Mouse (Mus musculus) bone marrow macrophage, adult 2 months (primary cell): ENCODE results near the gene Aig1. TPM values are rescaled to one million over a fixed set of nuclear protein-coding genes. Genes with fewer than 3 reads are reported as not detected.

Experiments used
- H3K27ac ChIP-seq: 2 replicates; pipeline ENCODE4 v1.5.1; 2012; ENCODE audit warnings: low read depth, low read length; ENCODE audit not compliant: insufficient read depth
- H3K4me1 ChIP-seq: 2 replicates; pipeline ENCODE4 v1.6.1; 2012; ENCODE audit warnings: low read length; ENCODE audit not compliant: control insufficient read depth, insufficient read depth
- H3K4me3 ChIP-seq: 2 replicates; pipeline ENCODE4 v1.5.1; 2012; ENCODE audit warnings: mild to moderate bottlenecking, low read length, moderate library complexity; ENCODE audit not compliant: insufficient read depth
- CTCF ChIP-seq: IDR thresholded peaks from 2 replicates; pipeline ENCODE4 v1.5.1; 2012; ENCODE audit warnings: low read depth, mild to moderate bottlenecking, low read length, moderate library complexity
- POLR2A ChIP-seq: IDR thresholded peaks from 2 replicates; pipeline ENCODE4 v1.6.1; 2012; ENCODE audit warnings: mild to moderate bottlenecking, low read depth, low read length, borderline replicate concordance
- polyA plus RNA-seq: library from polyadenylated mRNA; stranded (reverse); fragments of >200 nt; gene quantifications from 2 replicates; pipeline ENCODE4 v1.2.4, GENCODE M21; 2012; ENCODE audit not compliant: missing spikeins, insufficient read depth, insufficient read length

Gene Aig1
- polyA plus RNA-seq, 1 experiment, result 9.8 TPM

GRCm38 (mm10) chr10:13850071-13850470 lies 18.7 kb downstream of the Aig1 start:
- Histone ChIP-seq H3K4me1 (no peaks in the 10 kb centered on the region), H3K4me3 (no peak overlapping the region), H3K27ac (no peak overlapping the region)
- TF ChIP-seq POLR2A, result no peak
- no peak for TF ChIP-seq CTCF

DNA sequence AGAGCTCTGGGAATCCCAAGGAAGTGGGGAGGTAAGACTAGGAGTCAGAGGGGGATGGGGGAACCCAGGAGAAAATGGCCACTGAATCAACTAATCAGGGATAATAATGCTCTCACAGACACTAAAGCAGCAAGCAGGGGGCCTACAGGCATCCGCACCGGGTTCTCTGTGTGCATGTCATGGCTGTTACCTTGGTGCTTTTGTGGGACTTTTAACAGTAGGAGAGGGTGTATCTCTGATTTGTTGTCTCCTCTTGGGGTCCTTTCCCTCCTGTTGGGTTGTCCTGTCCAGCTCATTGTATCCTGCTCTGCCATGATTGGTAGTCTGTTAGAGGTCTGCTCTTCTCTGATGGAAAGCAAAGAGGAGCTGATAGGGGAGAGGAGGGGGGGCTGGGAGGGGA lies 19.6 kb downstream of the Aig1 start:
- TF ChIP-seq CTCF (no peak), POLR2A (no peak)
- Histone ChIP-seq H3K27ac (no peak overlapping the region), H3K4me3 (no peak overlapping the region), H3K4me1 (peaks cover 2% of the 10 kb centered on the region)

DNA sequence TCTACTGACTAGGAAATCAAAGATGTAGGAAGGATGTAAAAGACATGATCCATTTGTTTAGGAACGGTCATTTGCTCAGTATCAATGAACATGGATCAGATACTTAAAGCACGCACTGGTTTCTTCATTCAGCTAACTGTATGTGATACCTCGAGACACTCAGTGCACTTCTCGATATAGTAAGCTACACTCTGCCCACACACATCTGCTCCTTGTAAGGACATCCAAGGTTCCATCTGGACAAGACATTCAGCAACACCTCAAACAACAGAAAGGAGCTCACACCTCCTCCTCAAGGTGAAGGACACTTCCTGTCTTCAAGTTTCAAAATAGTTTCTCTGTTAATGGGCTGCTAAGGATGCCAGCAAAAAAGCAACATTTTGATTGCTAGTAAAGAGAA lies 23.9 kb downstream of the Aig1 start:
- no peak overlapping the region for H3K4me3 ChIP-seq
- TF ChIP-seq POLR2A (no peak), CTCF (no peak)
- no peak overlapping the region for H3K27ac ChIP-seq
- H3K4me1 ChIP-seq, result peaks cover 5% of the 10 kb centered on the region

GRCm38 (mm10) chr10:13843746-13844145 lies 25.0 kb downstream of the Aig1 start:
- no peak for TF ChIP-seq POLR2A
- no peak for TF ChIP-seq CTCF
- no peak overlapping the region for H3K4me3 ChIP-seq
- H3K4me1 ChIP-seq, result peaks cover 5% of the 10 kb centered on the region
- no peak overlapping the region for H3K27ac ChIP-seq

DNA sequence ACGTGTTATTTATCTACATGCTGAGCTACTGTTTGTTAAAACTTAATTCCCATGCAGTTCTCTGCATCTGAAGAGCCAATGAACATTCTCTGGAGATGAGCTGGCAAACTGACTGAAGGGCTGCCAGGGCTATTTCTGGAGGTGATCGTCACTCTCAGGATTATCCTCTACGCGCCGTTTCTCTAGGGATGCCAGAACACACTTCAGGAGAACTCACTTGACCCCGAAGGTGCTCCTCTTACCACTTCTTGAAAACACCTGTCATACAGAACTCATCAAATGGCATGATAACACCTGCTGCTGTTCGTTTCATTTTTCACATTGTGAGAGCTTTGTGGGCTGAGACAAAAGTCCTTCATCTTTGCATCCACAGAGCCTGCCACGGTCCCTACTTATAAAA lies 25.9 kb downstream of the Aig1 start:
- H3K4me3 ChIP-seq, result no peak overlapping the region
- TF ChIP-seq CTCF (no peak), POLR2A (no peak)
- H3K4me1 ChIP-seq, result peaks cover 9% of the 10 kb centered on the region
- H3K27ac ChIP-seq, result no peak overlapping the region

DNA sequence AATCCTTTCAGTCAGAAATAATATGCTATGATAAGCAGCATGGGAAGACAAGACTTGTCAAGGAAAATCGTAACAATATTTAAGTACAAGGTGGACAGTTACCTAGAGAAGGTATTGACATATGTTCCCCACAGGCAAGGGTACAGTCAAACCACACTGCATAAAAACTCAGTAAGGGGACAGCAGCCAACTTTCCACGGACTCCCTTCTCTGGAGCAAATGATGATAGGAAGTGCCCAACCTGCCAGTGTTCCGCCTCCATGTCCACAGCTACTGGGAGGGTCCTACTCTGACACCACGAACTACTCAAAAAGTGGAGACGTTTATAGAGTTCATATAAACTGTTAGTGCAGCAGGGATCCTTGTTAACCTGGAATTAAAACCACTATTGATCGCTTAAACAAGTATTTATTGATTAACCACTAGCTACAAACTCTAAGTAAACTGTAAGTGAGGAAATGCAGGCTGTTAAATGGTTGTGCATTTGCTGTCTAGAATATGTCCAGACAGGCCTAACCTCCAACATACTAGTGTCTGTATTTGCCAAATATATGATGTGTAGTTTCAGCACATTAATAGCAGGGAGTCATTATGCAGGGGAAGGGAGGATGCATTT lies 30.2 kb downstream of the Aig1 start:
- no peak for TF ChIP-seq CTCF
- no peak for TF ChIP-seq POLR2A
- no peak overlapping the region for H3K4me3 ChIP-seq
- no peak overlapping the region for H3K27ac ChIP-seq
- peaks cover 22% of the 10 kb centered on the region for H3K4me1 ChIP-seq

DNA sequence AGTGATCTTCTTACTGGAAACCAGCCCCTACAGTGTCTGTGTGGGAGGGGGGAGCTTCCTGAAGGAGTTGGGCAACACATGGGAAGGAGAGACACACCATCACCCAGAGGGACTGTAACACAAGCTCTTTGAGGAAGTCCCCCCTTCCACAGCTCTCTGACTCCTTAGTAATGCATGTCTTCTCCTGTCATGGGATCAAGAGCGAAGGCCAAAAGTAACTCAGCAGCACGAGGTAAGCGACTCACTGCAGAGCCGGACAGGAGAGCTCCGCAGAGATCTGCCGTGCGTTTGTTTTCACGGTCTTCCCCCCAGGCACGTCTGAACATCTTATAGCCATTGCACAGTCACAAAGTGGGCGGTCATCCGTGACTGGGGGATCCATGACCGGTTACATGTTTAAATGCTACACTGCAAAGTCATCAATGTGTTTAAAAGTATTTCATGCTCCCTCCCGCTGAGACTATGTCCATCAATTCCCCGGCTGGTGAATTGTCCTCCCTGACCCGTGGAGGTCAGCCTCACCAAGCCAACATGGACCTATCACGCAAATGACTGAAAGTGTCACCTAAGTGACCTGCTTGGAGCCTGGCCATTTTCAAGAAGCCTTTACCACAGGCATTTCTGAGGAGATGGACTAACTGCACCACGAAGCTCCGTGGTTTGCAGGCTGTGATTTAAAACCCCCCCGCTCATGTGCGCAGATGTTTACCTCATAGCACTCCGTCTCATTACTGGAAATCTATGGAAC lies 30.9 kb downstream of the Aig1 start:
- no peak overlapping the region for H3K4me3 ChIP-seq
- no peak for TF ChIP-seq CTCF
- TF ChIP-seq POLR2A, result no peak
- peak overlapping the region; percentile 72 for H3K27ac ChIP-seq
- peaks cover 28% of the 10 kb centered on the region for H3K4me1 ChIP-seq

DNA sequence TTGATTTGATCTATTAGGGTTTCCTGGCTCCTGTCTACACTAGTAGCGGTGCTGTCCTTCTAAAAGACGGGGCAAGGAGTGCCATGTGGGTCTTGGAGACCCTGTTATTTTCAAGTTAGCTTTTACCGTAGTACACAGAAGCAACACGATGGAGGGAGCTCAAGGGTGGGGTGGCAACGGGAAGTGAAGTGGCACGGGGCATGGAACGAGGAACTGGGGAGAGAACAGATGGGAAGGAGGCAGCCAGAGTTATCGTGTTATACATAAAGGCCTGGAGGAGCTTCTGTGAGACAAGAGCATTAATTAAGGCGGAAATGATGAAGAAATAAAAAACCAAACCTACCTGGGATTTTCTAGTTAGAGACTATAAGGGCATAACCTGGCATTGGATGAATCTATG lies 31.8 kb downstream of the Aig1 start:
- Histone ChIP-seq H3K4me3 (no peak overlapping the region), H3K27ac (peak overlapping the region; percentile 47), H3K4me1 (peaks cover 33% of the 10 kb centered on the region)
- no peak for TF ChIP-seq CTCF

- no peak overlapping the region for H3K27ac ChIP-seq
Observed at GRCm38 (mm10) chr10:13835737-13836475, 32.9 kb downstream of the Aig1 start.

DNA sequence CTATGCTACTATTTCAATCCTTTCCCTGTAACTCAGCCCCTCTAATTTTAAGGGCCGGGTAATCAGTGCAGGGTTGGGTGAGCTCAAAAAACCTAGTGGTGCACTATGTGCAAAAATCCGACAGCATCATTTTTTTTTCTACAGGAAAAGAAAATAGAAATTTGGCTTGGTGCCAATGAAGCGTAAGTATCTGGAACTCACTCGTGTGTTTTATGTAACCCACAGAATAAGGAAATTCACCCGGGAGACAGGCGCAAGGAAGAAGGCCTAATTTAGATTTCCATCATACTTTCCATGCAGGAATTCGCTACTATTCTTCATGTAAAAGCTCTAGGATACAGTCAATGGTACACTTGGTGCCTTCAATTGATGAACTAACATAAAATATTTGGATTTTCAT lies 34.7 kb downstream of the Aig1 start:
- Histone ChIP-seq H3K4me1 (peaks cover 33% of the 10 kb centered on the region), H3K27ac (no peak overlapping the region), H3K4me3 (no peak overlapping the region)
- TF ChIP-seq POLR2A (no peak), CTCF (no peak)

More at GRCm38 (mm10) chr10:13835737-13836475, 32.9 kb downstream of the Aig1 start:
- Histone ChIP-seq H3K4me3 (no peak overlapping the region), H3K4me1 (peaks cover 33% of the 10 kb centered on the region)
- no peak for TF ChIP-seq POLR2A
- no peak for TF ChIP-seq CTCF
